ENCODE assay signal across 22 mouse cellular contexts in genomic region chrX:20117717-20118116, GRCm38 (mm10).
"Had no signal": no experiment of that assay in that cellular context is flagged by ENCODE, and none has a peak within 500 bp of the region (broad histone marks: within the 10 kb centered on the region; RNA-seq: fewer than 3 reads in every experiment).

No protein-coding gene starts in this region.

- H3K9ac ChIP-seq: liver, embryonic 12.5 days; liver, embryonic 15.5 days; lung, embryonic 15.5 days; neural tube, embryonic 12.5 days; neural tube, embryonic 15.5 days had no signal

- H3K4me1 ChIP-seq: liver, embryonic 12.5 days; liver, embryonic 15.5 days; lung, embryonic 15.5 days; megakaryocyte, embryonic 14.5 days; midbrain, embryonic 10.5 days; neural tube, embryonic 12.5 days; neural tube, embryonic 15.5 days had no signal

- H3K9me3 ChIP-seq: liver, embryonic 12.5 days; liver, embryonic 15.5 days; lung, embryonic 15.5 days; megakaryocyte, embryonic 14.5 days; midbrain, embryonic 10.5 days; neural tube, embryonic 12.5 days; neural tube, embryonic 15.5 days had no signal

- H3K4me3 ChIP-seq: layer of hippocampus, adult 2 months; liver, embryonic 12.5 days; liver, embryonic 15.5 days; lung, embryonic 15.5 days; megakaryocyte, embryonic 14.5 days; midbrain, embryonic 10.5 days; neural tube, embryonic 12.5 days; neural tube, embryonic 15.5 days had no signal

- H3K27me3 ChIP-seq: liver, embryonic 12.5 days; liver, embryonic 15.5 days; lung, embryonic 15.5 days; megakaryocyte, embryonic 14.5 days; neural tube, embryonic 12.5 days; neural tube, embryonic 15.5 days had no signal

- H3K27ac ChIP-seq: kidney, postnatal 0 days; layer of hippocampus, adult 2 months; liver, embryonic 12.5 days; liver, embryonic 15.5 days; lung, embryonic 15.5 days; midbrain, embryonic 10.5 days; neural tube, embryonic 12.5 days; neural tube, embryonic 15.5 days had no signal

- ATAC-seq: intestine, embryonic 16.5 days; liver, embryonic 12.5 days had no signal

- H3K36me3 ChIP-seq: liver, embryonic 12.5 days; liver, embryonic 15.5 days; lung, embryonic 15.5 days; midbrain, embryonic 10.5 days; neural tube, embryonic 12.5 days; neural tube, embryonic 15.5 days had no signal

- DNase-seq: kidney, adult 2 months; kidney, postnatal 25 days; layer of hippocampus, adult 9-11 months; lung, adult 18-20 months; lung, postnatal 10 days; lung, postnatal 36 days; midbrain, embryonic 14.5 days; right cerebral cortex, adult 18-20 months; right cerebral cortex, postnatal 14 days; right cerebral cortex, postnatal 4 days; thymus, adult 18-20 months; thymus, postnatal 36 days had no signal

- H3K4me2 ChIP-seq: liver, embryonic 12.5 days; liver, embryonic 15.5 days; lung, embryonic 15.5 days; neural tube, embryonic 12.5 days; neural tube, embryonic 15.5 days had no signal
